Mouse (Mus musculus) myocyte (in vitro differentiated cells): ENCODE results near the gene Mrps6.
"Not testable (repeated sequence)": the region's sequence is repeated elsewhere in the genome, so short reads cannot be mapped to it uniquely, and the experiment has no call there.

ENCODE experiments used
- E2F4 ChIP-seq: IDR thresholded peaks from one replicate; pipeline ENCODE4 v1.6.1; 2011; ENCODE audit warnings: mild to moderate bottlenecking, control low read depth, moderate library complexity; ENCODE audit not compliant: insufficient read depth
- MAX ChIP-seq: IDR thresholded peaks from one replicate; pipeline ENCODE4 v1.6.1; 2011; ENCODE audit warnings: low read depth, mild to moderate bottlenecking, control low read depth
- MYOD1 ChIP-seq, 3 experiments: IDR thresholded peaks; one replicate each; pipeline ENCODE4 v1.6.1; 2011; ENCODE audit warnings: control low read depth in 2 of 3, low read depth in 2 of 3, mild to moderate bottlenecking in 2 of 3, moderate library complexity in 1 of 3; ENCODE audit not compliant: insufficient read length in 2 of 3, control insufficient read depth in 1 of 3
- MYOG ChIP-seq, 3 experiments: IDR thresholded peaks; one replicate each; pipeline ENCODE4 v1.6.1; 2011; ENCODE audit warnings: control low read depth in 2 of 3, low read depth in 2 of 3, mild to moderate bottlenecking in 2 of 3; ENCODE audit not compliant: insufficient read length in 2 of 3, control insufficient read depth in 1 of 3, insufficient read depth in 1 of 3
- POLR2A ChIP-seq: IDR thresholded peaks from one replicate; pipeline ENCODE4 v1.6.1; 2011; ENCODE audit warnings: low read depth, mild to moderate bottlenecking, control low read depth, moderate library complexity; ENCODE audit not compliant: insufficient read length
- REST ChIP-seq: IDR thresholded peaks from one replicate; pipeline ENCODE4 v1.6.1; 2011; ENCODE audit warnings: mild to moderate bottlenecking, control low read depth, moderate library complexity; ENCODE audit not compliant: insufficient read depth, insufficient read length
- SRF ChIP-seq: IDR thresholded peaks from one replicate; pipeline ENCODE4 v1.6.1; 2011; ENCODE audit warnings: low read depth; ENCODE audit not compliant: control insufficient read depth, insufficient read length
- TCF12 ChIP-seq: IDR thresholded peaks from one replicate; pipeline ENCODE4 v1.6.1; 2011; ENCODE audit warnings: mild to moderate bottlenecking, control low read depth; ENCODE audit not compliant: poor library complexity, insufficient read depth, severe bottlenecking
- USF1 ChIP-seq: IDR thresholded peaks from one replicate; pipeline ENCODE4 v1.6.1; 2011; ENCODE audit warnings: low read depth, mild to moderate bottlenecking, control low read depth, moderate library complexity

DNA sequence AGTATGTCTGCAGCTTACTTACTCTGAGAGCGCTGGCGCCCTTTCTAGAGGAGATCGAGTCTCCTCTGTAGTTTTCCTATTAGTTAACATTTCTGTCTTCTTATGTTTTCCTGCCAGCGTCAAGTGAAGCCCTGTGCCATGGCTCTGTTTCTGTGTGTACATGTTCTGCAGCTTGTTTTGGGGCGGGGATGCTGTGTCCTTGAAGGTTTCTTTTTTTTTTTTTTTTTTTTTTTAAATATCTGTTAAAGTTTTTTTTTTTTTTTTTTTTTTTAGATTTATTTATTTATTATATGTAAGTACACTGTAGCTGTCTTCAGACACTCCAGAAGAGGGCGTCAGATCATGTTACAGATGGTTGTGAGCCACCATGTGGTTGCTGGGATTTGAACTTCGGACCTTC is 44.9 kb downstream of the Mrps6 start:
- TF ChIP-seq TCF12; USF1; POLR2A; MAX; REST; SRF; MYOD1 (IDR thresholded peaks at IDR 0.05; ENCODE audit: control insufficient read depth in 1 of 3, insufficient read length in 2 of 3, low read depth in 2 of 3); MYOG (IDR thresholded peaks at IDR 0.05; ENCODE audit: control insufficient read depth in 1 of 3, insufficient read depth in 1 of 3, insufficient read length in 2 of 3, low read depth in 2 of 3); E2F4: not testable (repeated sequence)
